9 mouse cellular contexts compared by ENCODE assay signal in the genomic region with DNA sequence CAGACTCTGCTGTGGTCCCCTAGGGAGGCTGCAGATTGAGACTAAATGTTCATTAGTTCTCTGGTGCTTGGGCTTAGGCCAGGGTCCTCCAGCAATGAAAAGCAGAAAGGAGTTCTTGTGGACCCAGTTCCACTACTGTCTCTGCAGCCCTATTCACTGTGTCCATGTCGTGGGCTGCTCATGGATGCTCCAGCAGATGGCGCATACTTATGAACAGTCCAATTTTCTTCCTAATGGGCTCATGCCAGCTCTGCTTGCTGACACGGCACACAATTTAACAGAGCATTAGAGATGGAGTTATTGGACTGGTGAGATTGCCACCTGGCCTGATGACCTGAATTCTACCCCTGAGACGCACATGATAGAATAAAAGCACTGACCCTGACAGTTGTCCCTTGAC. TPM values are rescaled to one million over a fixed set of nuclear protein-coding genes. Genes with fewer than 3 reads are reported as not detected.
A peak's percentile ranks its signal among the peaks of the same experiment; 100 is the strongest.
DNase-seq lines count a peak whose midpoint lies in the region; ATAC-seq and TF ChIP-seq lines count a peak whose summit lies in the region.
"Had no signal": no experiment of that assay in that cellular context is flagged by ENCODE, and none has a peak within 500 bp of the region (broad histone marks: within the 10 kb centered on the region; RNA-seq: fewer than 3 reads in every experiment).

No protein-coding gene starts in this region.

- no peak for TF ChIP-seq POLR2A in embryonic fibroblast, embryonic 13.5 days (IDR thresholded peaks at IDR 0.05; ENCODE audit: low read depth, low read length)

- DNase-seq in intestine, embryonic 14.5 days (ENCODE audit: low spot score): peak; percentile 61
- peak; percentile 38 for DNase-seq in adrenal gland, postnatal 10 days
- DNase-seq in kidney, postnatal 14 days: peak; percentile 38
- DNase-seq in right cerebral cortex, postnatal 14 days: peak; percentile 69
- no peak for DNase-seq in thymus, postnatal 36 days

- H3K9me3 ChIP-seq in intestine, embryonic 14.5 days (ENCODE audit: control insufficient read depth, low read length): no peaks in the 10 kb centered on the region
- H3K9me3 ChIP-seq in intestine, embryonic 16.5 days (ENCODE audit: control insufficient read depth, low read length): no peaks in the 10 kb centered on the region
- H3K9me3 ChIP-seq in lung, embryonic 16.5 days (ENCODE audit: control insufficient read depth, low read length): no peaks in the 10 kb centered on the region
- H3K9me3 ChIP-seq: limb, embryonic 15.5 days had no signal

- no peaks in the 10 kb centered on the region for H3K36me3 ChIP-seq in intestine, embryonic 14.5 days (ENCODE audit: control insufficient read depth, insufficient read depth, low read length)
- no peaks in the 10 kb centered on the region for H3K36me3 ChIP-seq in intestine, embryonic 16.5 days (ENCODE audit: control insufficient read depth, insufficient read depth, low read length)
- H3K36me3 ChIP-seq in lung, embryonic 16.5 days (ENCODE audit: control insufficient read depth, insufficient read depth, low read length): no peaks in the 10 kb centered on the region
- H3K36me3 ChIP-seq: limb, embryonic 15.5 days had no signal

- peak; percentile 66; the same call in 1 of the 2 replicates for TF ChIP-seq CTCF in embryonic fibroblast, embryonic 13.5 days (IDR thresholded peaks at IDR 0.05; ENCODE audit: borderline replicate concordance, insufficient read depth, low read length)

- 46% methylated on average over 4 of the region's 4 CpGs for WGBS in intestine, embryonic 14.5 days
- WGBS in intestine, embryonic 16.5 days: 43% methylated on average over 4 of the region's 4 CpGs
- 30% methylated on average over 4 of the region's 4 CpGs for WGBS in lung, embryonic 16.5 days

- H3K4me1 ChIP-seq in intestine, embryonic 14.5 days (replicated peaks; ENCODE audit: control insufficient read depth, insufficient read depth, low read length): no peaks in the 10 kb centered on the region
- H3K4me1 ChIP-seq in intestine, embryonic 16.5 days (ENCODE audit: control insufficient read depth, insufficient read depth, low read length): no peaks in the 10 kb centered on the region
- H3K4me1 ChIP-seq in embryonic fibroblast, embryonic 13.5 days (ENCODE audit: control insufficient read depth, insufficient read depth, low read length): no peaks in the 10 kb centered on the region
- H3K4me1 ChIP-seq in lung, embryonic 16.5 days (replicated peaks; ENCODE audit: control insufficient read depth, insufficient read depth, low read length): no peaks in the 10 kb centered on the region
- H3K4me1 ChIP-seq: limb, embryonic 15.5 days had no signal

- ATAC-seq in intestine, embryonic 14.5 days (replicated peaks; ENCODE audit: low FRiP score, low TSS enrichment, low read depth): no peak
- ATAC-seq in intestine, embryonic 16.5 days: no peak
- peak; percentile 36; the same call in 1 of the 2 replicates for ATAC-seq in lung, embryonic 16.5 days (ENCODE audit: low read depth)

- H3K9ac ChIP-seq in intestine, embryonic 14.5 days (ENCODE audit: low read length): no peak overlapping the region
- no peak overlapping the region for H3K9ac ChIP-seq in intestine, embryonic 16.5 days (ENCODE audit: low read depth, low read length)
- H3K9ac ChIP-seq in lung, embryonic 16.5 days (ENCODE audit: low read length): no peak overlapping the region
- H3K9ac ChIP-seq: limb, embryonic 15.5 days had no signal

- no peak overlapping the region for H3K4me2 ChIP-seq in intestine, embryonic 14.5 days (ENCODE audit: low read length)
- H3K4me2 ChIP-seq in intestine, embryonic 16.5 days (ENCODE audit: low read depth, low read length): no peak overlapping the region
- H3K4me2 ChIP-seq in lung, embryonic 16.5 days (ENCODE audit: low read depth, low read length): no peak overlapping the region
- H3K4me2 ChIP-seq: limb, embryonic 15.5 days had no signal

- H3K27ac ChIP-seq in intestine, embryonic 14.5 days (ENCODE audit: low read depth): no peak overlapping the region
- no peak overlapping the region for H3K27ac ChIP-seq in intestine, embryonic 16.5 days (ENCODE audit: low read length)
- H3K27ac ChIP-seq in embryonic fibroblast, embryonic 13.5 days (ENCODE audit: insufficient read depth, low read length): no peak overlapping the region
- no peak overlapping the region for H3K27ac ChIP-seq in lung, embryonic 16.5 days (ENCODE audit: low read length)
- H3K27ac ChIP-seq: limb, embryonic 15.5 days had no signal

- no peak overlapping the region for H3K4me3 ChIP-seq in intestine, embryonic 14.5 days (ENCODE audit: low read depth, low read length)
- no peak overlapping the region for H3K4me3 ChIP-seq in intestine, embryonic 16.5 days (ENCODE audit: low read length)
- no peak overlapping the region for H3K4me3 ChIP-seq in embryonic fibroblast, embryonic 13.5 days (ENCODE audit: insufficient read depth, low read length)
- no peak overlapping the region for H3K4me3 ChIP-seq in lung, embryonic 16.5 days (ENCODE audit: low read length)
- H3K4me3 ChIP-seq: limb, embryonic 15.5 days had no signal

- no peaks in the 10 kb centered on the region for H3K27me3 ChIP-seq in intestine, embryonic 14.5 days (replicated peaks; ENCODE audit: control insufficient read depth, insufficient read depth, low read length)
- H3K27me3 ChIP-seq in intestine, embryonic 16.5 days (replicated peaks; ENCODE audit: control insufficient read depth, insufficient read depth, low read length): no peaks in the 10 kb centered on the region
- H3K27me3 ChIP-seq in lung, embryonic 16.5 days (ENCODE audit: control insufficient read depth, insufficient read depth, low read depth, low read length): no peaks in the 10 kb centered on the region

RNA-seq across cellular contexts. Expression of a gene that starts 28.3 kb away (rescaled TPM):
- 0.61 TPM in 1 of 2 replicates, not detected in the other for polyA plus RNA-seq in intestine, embryonic 14.5 days (2014; fragmentation: Nextera tagmentation; extraction: Ambion mirVana)
- polyA plus RNA-seq in intestine, embryonic 16.5 days (2015; fragmentation: Nextera tagmentation; extraction: Ambion mirVana): 0.32 and 0.43 TPM in 2 replicates
- not detected for total RNA-seq in adrenal gland, postnatal 10 days (2021)
- polyA plus RNA-seq in embryonic fibroblast, embryonic 13.5 days (2011; ENCODE audit: insufficient read length, low read depth, missing spikeins): not detected in 2 replicates
- 0.08 TPM in 1 of 2 replicates, not detected in the other for polyA plus RNA-seq in lung, embryonic 16.5 days (2015; fragmentation: Nextera tagmentation; extraction: Ambion mirVana)

Comparison
In these comparisons a context has a peak if more than half of its experiments do, and no peak if none do; other contexts are left out.
1. DNase-seq: peak in intestine, embryonic 14.5 days (single experiment), adrenal gland, postnatal 10 days (single experiment), kidney, postnatal 14 days (single experiment) and right cerebral cortex, postnatal 14 days (single experiment); none in thymus, postnatal 36 days (0 of 2).